Mouse (Mus musculus) kidney, postnatal 0 days (tissue): Measurements from ENCODE around the gene 4931414P19Rik. TPM values are rescaled to one million over a fixed set of nuclear protein-coding genes. Genes with fewer than 3 reads are reported as not detected.

Experiments used
- ATAC-seq: fragments of 200-750 bp; cut with Nextera tagmentation; replicated peaks from 2 replicates; pipeline ENCODE4 v1.8.0; 2017; ENCODE audit warnings: low read depth, moderate number of reproducible peaks, moderate TSS enrichment, moderate library complexity; ENCODE audit not compliant: low FRiP score
- DNase-seq: peaks from one replicate; pipeline ENCODE4 v3.0.0-alpha.2; 2016; ENCODE audit warnings: low spot score
- H3K27ac ChIP-seq: fragments of 300-500 bp; sonication (generic); 2 replicates; pipeline ENCODE4 v1.5.1; 2014; ENCODE audit warnings: mild to moderate bottlenecking
- H3K27me3 ChIP-seq: fragments of 300-500 bp; sonication (generic); 2 replicates; pipeline ENCODE4 v1.6.1; 2014; ENCODE audit warnings: low read length, mixed read lengths; ENCODE audit not compliant: insufficient read depth
- H3K36me3 ChIP-seq: fragments of 300-500 bp; sonication (generic); 2 replicates; pipeline ENCODE4 v1.6.1; 2014; ENCODE audit warnings: low read length, mixed read lengths; ENCODE audit not compliant: insufficient read depth
- H3K4me1 ChIP-seq: fragments of 300-500 bp; sonication (generic); replicated peaks from 2 replicates; pipeline ENCODE4 v1.6.1; 2014; ENCODE audit warnings: antibody characterized with exemption, low read length, mixed read lengths; ENCODE audit not compliant: insufficient read depth
- H3K4me2 ChIP-seq: fragments of 300-500 bp; sonication (generic); 2 replicates; pipeline ENCODE4 v1.6.1; 2014; ENCODE audit warnings: mild to moderate bottlenecking, low read length, moderate library complexity, mixed read lengths
- H3K4me3 ChIP-seq: fragments of 300-500 bp; sonication (generic); replicated peaks from 2 replicates; pipeline ENCODE4 v1.5.1; 2014; ENCODE audit warnings: low read depth, low read length
- H3K9ac ChIP-seq: fragments of 300-500 bp; sonication (generic); 2 replicates; pipeline ENCODE4 v1.6.1; 2014; ENCODE audit warnings: low read depth, low read length
- H3K9me3 ChIP-seq: fragments of 300-500 bp; sonication (generic); replicated peaks from 2 replicates; pipeline ENCODE4 v1.6.1; 2016; ENCODE audit warnings: low read length, inconsistent platforms, mixed read lengths
- CTCF ChIP-seq: IDR thresholded peaks from 2 replicates; pipeline ENCODE4 v1.5.1; 2016; ENCODE audit warnings: antibody characterized with exemption, low read depth, mild to moderate bottlenecking, moderate library complexity
- WGBS: fragments of 180-500 bp; shearing (Covaris S2); extraction: QIAGEN DNeasy Blood & Tissue Kit; methylation state at CpG from one replicate; pipeline ENCODE4 v1.1.7; 2014; 5-methylcytosine and 5-hydroxymethylcytosine counted together
- microRNA counts: library from miRNA; unstranded; fragments of <30 nt; microRNA quantifications from one replicate; lab custom pipeline; 2015
- microRNA-seq: library from miRNA; unstranded; fragments of <30 nt; microRNA quantifications from one replicate; pipeline ENCODE4, GENCODE M21; 2016
- polyA plus RNA-seq: library from polyadenylated mRNA; unstranded; fragments of >200 nt; fragmentation: Nextera tagmentation; extraction: Ambion mirVana; gene quantifications from 2 replicates; pipeline ENCODE4 v1.2.1, GENCODE M21; 2015

The 4931414P19Rik gene
- polyA plus RNA-seq, 1 experiment from 2014 or later = 6.4 TPM

DNA sequence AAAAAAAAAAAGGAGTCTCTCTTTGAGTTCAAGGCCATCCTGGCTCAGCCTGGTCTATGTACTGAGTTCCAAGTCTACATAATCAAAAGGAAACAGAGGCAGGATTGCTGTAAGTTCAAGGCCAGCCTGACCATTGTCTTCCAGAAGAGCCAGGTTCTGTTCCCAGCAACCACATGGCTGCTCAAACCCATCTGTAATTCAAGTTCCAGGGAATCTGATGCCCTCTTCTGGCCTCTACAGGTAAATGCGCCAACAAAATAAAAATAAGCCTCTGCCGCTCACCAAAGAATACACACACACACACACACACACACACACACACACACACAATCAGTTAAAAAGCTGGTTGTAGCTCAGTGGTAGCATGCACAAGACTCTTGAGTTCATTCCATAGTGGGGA lies 67.2 kb downstream of the 4931414P19Rik start:
- H3K27me3 ChIP-seq = no peaks in the 10 kb centered on the region
- 93% methylated on average over 2 of the region's 2 CpGs for WGBS
- H3K4me1 ChIP-seq = no peaks in the 10 kb centered on the region
- H3K9ac ChIP-seq = no peak overlapping the region
- H3K4me3 ChIP-seq = no peak overlapping the region
- no peak overlapping the region for H3K27ac ChIP-seq
- DNase-seq (no peak), ATAC-seq (no peak)
- H3K4me2 ChIP-seq = no peak overlapping the region
- peak; percentile 24; the same call in 1 of the 2 replicates for TF ChIP-seq CTCF
- no peaks in the 10 kb centered on the region for H3K9me3 ChIP-seq
- H3K36me3 ChIP-seq = peaks cover 8% of the 10 kb centered on the region

MicroRNAs encoded within 50 kb of the gene (microRNA counts, 519-probe panel; counts per million panel counts)
- 330 counts per million, percentile 68 among the panel's probes with 10 or more counts for microRNA mmu-miR-686 (lab: Ali Mortazavi, UCI)

Small RNA genes within 50 kb of the gene (microRNA-seq; reads per million reads assigned to microRNA genes)
- not detected for gene Mir686
- 0.60 reads per million for gene Mir6948

Other genes starting within 250 kb of the 4931414P19Rik start
- 57.6 and 66.5 TPM in 2 replicates for gene Oxa1l, start 245.2 kb downstream of the 4931414P19Rik start, polyA plus RNA-seq
- gene Slc7a7, start 188.2 kb downstream of the 4931414P19Rik start, polyA plus RNA-seq = 27.8 and 36.4 TPM in 2 replicates
- 357 and 408 TPM in 2 replicates for gene Mrpl52, start 179.1 kb downstream of the 4931414P19Rik start, polyA plus RNA-seq
- 107 and 114 TPM in 2 replicates for gene Mmp14, start 174.4 kb downstream of the 4931414P19Rik start, polyA plus RNA-seq
- gene Lrp10, start 141.9 kb downstream of the 4931414P19Rik start, polyA plus RNA-seq = 76.5 and 78.4 TPM in 2 replicates
- gene Rem2, start 129.9 kb downstream of the 4931414P19Rik start, polyA plus RNA-seq = 4.3 and 4.4 TPM in 2 replicates
- gene Prmt5, start 88.5 kb downstream of the 4931414P19Rik start, polyA plus RNA-seq = 52.2 and 60.1 TPM in 2 replicates
- gene Haus4, start 51.4 kb downstream of the 4931414P19Rik start, polyA plus RNA-seq = 41.6 and 46.4 TPM in 2 replicates
- gene Ajuba, start 28.4 kb downstream of the 4931414P19Rik start, polyA plus RNA-seq = 34.6 and 40.9 TPM in 2 replicates
- gene Psmb5, start 12.0 kb upstream of the 4931414P19Rik start, polyA plus RNA-seq = 370 and 387 TPM in 2 replicates
- gene Psmb11, start 15.4 kb upstream of the 4931414P19Rik start, polyA plus RNA-seq = 0.13 TPM in 1 of 2 replicates, not detected in the other
- not detected in 2 replicates for gene Gm17606, start 35.0 kb upstream of the 4931414P19Rik start, polyA plus RNA-seq
- 1.4 and 1.6 TPM in 2 replicates for gene Cdh24, start 35.4 kb upstream of the 4931414P19Rik start, polyA plus RNA-seq
- 102 TPM in 2 replicates for gene 1700123O20Rik, start 80.2 kb upstream of the 4931414P19Rik start, polyA plus RNA-seq
- 86.7 and 90.1 TPM in 2 replicates for gene Acin1, start 80.9 kb upstream of the 4931414P19Rik start, polyA plus RNA-seq
- 0.07 TPM in 1 of 2 replicates, not detected in the other for gene Gm29776, start 92.8 kb upstream of the 4931414P19Rik start, polyA plus RNA-seq
- not detected in 2 replicates for gene Cebpe, start 106.2 kb upstream of the 4931414P19Rik start, polyA plus RNA-seq
- 25.4 and 25.7 TPM in 2 replicates for gene Slc7a8, start 176.0 kb upstream of the 4931414P19Rik start, polyA plus RNA-seq
- 0.80 and 1.2 TPM in 2 replicates for gene Rnf212b, start 208.1 kb upstream of the 4931414P19Rik start, polyA plus RNA-seq